Mouse (Mus musculus) liver, postnatal 0 days (tissue): ENCODE results near the gene Pcyt1a. TPM values are rescaled to one million over a fixed set of nuclear protein-coding genes. Genes with fewer than 3 reads are reported as not detected.
A peak's percentile ranks its signal among the peaks of the same experiment; 100 is the strongest.

Experiments
- ATAC-seq: fragments of 200-750 bp; cut with Nextera tagmentation; 2 replicates; pipeline ENCODE4 v1.8.0; 2017; ENCODE audit warnings: mild to moderate bottlenecking, moderate library complexity
- DNase-seq: peaks from one replicate; pipeline ENCODE4 v3.0.0-alpha.2; 2016
- H3K27ac ChIP-seq: fragments of 300-500 bp; sonication (generic); 2 replicates; pipeline ENCODE4 v1.5.1; 2014; ENCODE audit warnings: antibody characterized with exemption, moderate library complexity, mild to moderate bottlenecking, low read depth
- H3K27me3 ChIP-seq: fragments of 300-500 bp; sonication (generic); 2 replicates; pipeline ENCODE4 v1.6.1; 2014; ENCODE audit warnings: low read length, control low read depth, mixed read lengths; ENCODE audit not compliant: insufficient read depth
- H3K36me3 ChIP-seq: fragments of 300-500 bp; sonication (generic); replicated peaks from 2 replicates; pipeline ENCODE4 v1.6.1; 2014; ENCODE audit warnings: mild to moderate bottlenecking, control low read depth, low read length, moderate library complexity, mixed read lengths; ENCODE audit not compliant: insufficient read depth
- H3K4me1 ChIP-seq: fragments of 300-500 bp; sonication (generic); 2 replicates; pipeline ENCODE4 v1.6.1; 2014; ENCODE audit warnings: antibody characterized with exemption, mild to moderate bottlenecking, control low read depth; ENCODE audit not compliant: insufficient read depth
- H3K4me2 ChIP-seq: fragments of 300-500 bp; sonication (generic); 2 replicates; pipeline ENCODE4 v1.6.1; 2014; ENCODE audit warnings: low read depth, mild to moderate bottlenecking, low read length, moderate library complexity, mixed read lengths
- H3K4me3 ChIP-seq: fragments of 300-500 bp; sonication (generic); 2 replicates; pipeline ENCODE4 v1.5.1; 2014; ENCODE audit warnings: low read depth, low read length
- H3K9ac ChIP-seq: fragments of 300-500 bp; sonication (generic); replicated peaks from 2 replicates; pipeline ENCODE4 v1.6.1; 2014; ENCODE audit warnings: mild to moderate bottlenecking, moderate library complexity
- H3K9me3 ChIP-seq: fragments of 300-500 bp; sonication (generic); 2 replicates; pipeline ENCODE4 v1.6.1; 2016; ENCODE audit warnings: mild to moderate bottlenecking, control low read depth, low read length, mixed read lengths
- CTCF ChIP-seq: sonication (generic); IDR thresholded peaks from 2 replicates; pipeline ENCODE4 v1.5.1; 2016; ENCODE audit warnings: antibody characterized with exemption, low read depth
- EP300 ChIP-seq: IDR thresholded peaks from 2 replicates; pipeline ENCODE4 v1.6.1; 2016; ENCODE audit warnings: antibody characterized with exemption, low read depth, mild to moderate bottlenecking
- WGBS: fragments of 180-500 bp; shearing (Covaris S2); extraction: QIAGEN DNeasy Blood & Tissue Kit; methylation state at CpG from one replicate; pipeline ENCODE4 v1.1.7; 2014; ENCODE audit not compliant: insufficient replicate concordance; 5-methylcytosine and 5-hydroxymethylcytosine counted together
- polyA plus RNA-seq: library from polyadenylated mRNA; unstranded; fragments of >200 nt; fragmentation: Nextera tagmentation; extraction: Ambion mirVana; gene quantifications from 2 replicates; pipeline ENCODE4 v1.2.1, GENCODE M21; 2015

Pcyt1a gene
- polyA plus RNA-seq, 1 experiment from 2014 or later = 32.9 TPM

DNA sequence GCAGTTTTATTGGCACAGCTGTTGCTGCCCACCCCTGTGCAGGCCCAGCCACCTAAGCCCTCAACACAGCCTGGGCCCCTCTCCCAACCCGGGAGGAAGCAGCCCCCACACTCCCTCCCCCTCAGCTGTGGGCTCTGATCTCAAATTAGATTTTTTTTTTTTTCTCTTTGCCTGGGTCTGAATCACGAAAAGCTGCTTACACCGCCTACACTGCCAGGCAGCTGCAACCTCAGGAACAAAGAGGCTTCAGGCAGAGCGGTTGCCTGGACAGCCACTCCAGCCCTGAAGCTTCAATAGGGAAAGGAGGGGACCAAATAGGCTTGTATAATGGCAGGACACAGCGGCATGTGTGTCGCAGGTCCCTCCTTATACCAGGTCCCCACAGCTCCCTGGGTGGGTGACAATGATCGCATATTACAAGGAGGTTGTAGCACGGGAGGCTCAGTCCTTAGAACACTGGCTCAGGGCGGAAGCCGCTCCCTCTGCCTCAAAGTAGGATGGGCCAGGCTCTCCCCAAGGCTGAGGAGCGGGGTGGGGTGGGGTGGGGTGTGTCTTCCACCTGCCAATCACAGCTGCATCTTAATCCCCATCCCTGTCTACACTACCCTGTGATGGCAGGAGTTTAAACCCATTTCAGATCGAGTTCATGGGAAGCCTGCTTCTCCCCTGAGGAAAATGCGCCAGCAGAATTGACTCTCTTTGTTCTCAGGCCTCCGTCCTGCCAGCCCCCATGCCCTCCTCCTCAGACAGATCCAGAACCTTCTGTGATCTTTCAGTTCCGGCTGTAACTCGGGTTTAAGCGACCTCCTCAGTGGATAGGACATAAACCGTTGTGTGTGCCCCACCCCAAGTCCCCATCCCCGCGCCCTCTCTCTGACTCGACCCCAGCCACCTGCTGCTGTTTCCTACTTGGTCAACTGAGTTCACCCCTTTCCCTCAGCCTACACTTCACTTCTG is 85.6 kb downstream of the Pcyt1a start:
- Histone ChIP-seq H3K27ac (peak overlapping the region; percentile 79), H3K9ac (peak overlapping the region; percentile 44), H3K4me2 (peak overlapping the region; percentile 53), H3K4me3 (no peak overlapping the region), H3K27me3 (no peaks in the 10 kb centered on the region), H3K9me3 (no peaks in the 10 kb centered on the region), H3K4me1 (peaks cover 56% of the 10 kb centered on the region), H3K36me3 (no peaks in the 10 kb centered on the region)
- TF ChIP-seq CTCF (no peak), EP300 (no peak)
- ATAC-seq (peak; percentile 80), DNase-seq (peak; percentile 73)
- WGBS = 40% methylated on average over 21 of the region's 21 CpGs

GRCm38 (mm10) chr16:32517785-32518481 is 87.2 kb downstream of the Pcyt1a start:
- no peak for ATAC-seq
- DNase-seq = no peak
- Histone ChIP-seq H3K4me2 (no peak overlapping the region), H3K9ac (no peak overlapping the region), H3K4me1 (peaks cover 47% of the 10 kb centered on the region), H3K36me3 (no peaks in the 10 kb centered on the region), H3K27me3 (no peaks in the 10 kb centered on the region), H3K27ac (no peak overlapping the region), H3K4me3 (no peak overlapping the region), H3K9me3 (no peaks in the 10 kb centered on the region)
- TF ChIP-seq CTCF (no peak), EP300 (no peak)
- 80% methylated on average over 12 of the region's 12 CpGs for WGBS

DNA sequence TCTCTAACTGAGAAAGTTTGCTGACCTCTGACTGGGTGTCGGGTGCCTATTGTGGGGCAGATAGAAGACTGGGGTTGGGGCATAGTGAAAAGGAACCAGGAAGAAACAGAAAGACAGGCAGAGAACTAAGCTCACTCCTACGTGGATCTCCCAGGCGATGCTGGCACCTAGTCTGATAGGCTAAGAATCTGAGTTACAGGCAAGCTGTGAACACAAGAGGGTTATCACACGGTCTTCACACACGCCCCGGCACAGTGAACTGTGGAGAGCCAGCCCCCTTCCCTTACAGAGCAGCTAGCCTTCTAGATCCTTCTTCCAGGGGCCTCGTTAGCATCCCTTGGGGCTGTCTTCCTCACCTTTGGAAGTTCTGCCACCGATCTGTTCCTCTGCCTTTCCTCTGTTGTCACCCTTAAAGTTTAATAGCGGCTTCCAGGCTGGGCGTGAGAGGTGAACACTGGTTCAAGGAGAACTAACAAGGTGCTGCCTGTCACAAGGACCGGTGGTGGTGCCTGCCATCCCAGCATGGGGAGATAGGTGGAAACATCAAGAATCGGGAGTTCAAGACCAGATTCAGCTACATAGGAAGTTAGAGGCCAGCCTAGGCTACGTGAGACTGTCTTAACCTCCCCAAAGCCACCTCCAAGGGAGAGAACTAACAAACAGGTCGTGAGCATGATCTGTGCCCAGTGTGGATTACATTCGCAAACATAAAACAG is 89.1 kb downstream of the Pcyt1a start:
- H3K4me1 ChIP-seq = peaks cover 54% of the 10 kb centered on the region
- peak; percentile 7 for ATAC-seq
- peak overlapping the region; percentile 58 for H3K27ac ChIP-seq
- TF ChIP-seq EP300 (no peak), CTCF (no peak)
- no peak for DNase-seq
- no peaks in the 10 kb centered on the region for H3K27me3 ChIP-seq
- H3K9ac ChIP-seq = peak overlapping the region; percentile 5; the same call in 1 of the 2 replicates
- peak overlapping the region; percentile 27 for H3K4me2 ChIP-seq
- H3K36me3 ChIP-seq = no peaks in the 10 kb centered on the region
- H3K9me3 ChIP-seq = no peaks in the 10 kb centered on the region
- WGBS = 51% methylated on average over 15 of the region's 15 CpGs
- H3K4me3 ChIP-seq = no peak overlapping the region

DNA sequence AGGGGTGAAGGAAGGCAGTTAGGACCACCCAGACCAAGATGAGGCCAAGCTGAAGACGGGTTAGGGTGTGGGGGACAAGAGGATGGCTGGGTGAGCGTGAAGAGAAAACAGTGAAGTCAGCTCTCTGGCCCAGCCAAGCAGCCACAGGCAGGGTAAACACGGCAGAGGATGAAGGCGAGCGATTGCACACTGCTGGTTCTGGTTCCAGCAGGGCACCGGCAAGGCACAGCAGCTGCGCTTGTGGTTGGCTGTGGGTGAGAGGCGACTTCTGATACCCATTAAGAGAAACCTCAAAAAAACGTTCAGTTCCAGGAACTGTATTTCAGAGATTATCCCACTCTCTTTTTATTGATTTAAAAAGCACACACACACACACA is 89.6 kb downstream of the Pcyt1a start:
- 12% methylated on average over 9 of the region's 9 CpGs for WGBS
- Histone ChIP-seq H3K9ac (no peak overlapping the region), H3K4me1 (peaks cover 57% of the 10 kb centered on the region), H3K27ac (peak overlapping the region; percentile 58), H3K4me2 (peak overlapping the region; percentile 27), H3K27me3 (no peaks in the 10 kb centered on the region), H3K4me3 (no peak overlapping the region), H3K9me3 (no peaks in the 10 kb centered on the region), H3K36me3 (no peaks in the 10 kb centered on the region)
- TF ChIP-seq CTCF (no peak), EP300 (peak; percentile 75)
- ATAC-seq (peak; percentile 67), DNase-seq (peak; percentile 72)

GRCm38 (mm10) chr16:32522578-32523194 is 92.0 kb downstream of the Pcyt1a start:
- Histone ChIP-seq H3K9me3 (no peaks in the 10 kb centered on the region), H3K27me3 (no peaks in the 10 kb centered on the region), H3K27ac (peak overlapping the region; percentile 88), H3K36me3 (no peaks in the 10 kb centered on the region), H3K4me3 (no peak overlapping the region), H3K4me1 (peaks cover 48% of the 10 kb centered on the region), H3K4me2 (no peak overlapping the region), H3K9ac (0 out of 2 replicates have a peak overlapping the region, but pooled peaks have one; percentile 7)
- no peak for TF ChIP-seq CTCF
- no peak for TF ChIP-seq EP300
- ATAC-seq (no peak), DNase-seq (no peak)
- WGBS = 51% methylated on average over 6 of the region's 6 CpGs
